Mouse (Mus musculus): ENCODE measurements around the gene CN725425. TPM values are rescaled to one million over a fixed set of nuclear protein-coding genes. Genes with fewer than 3 reads are reported as not detected.

Gene CN725425
- polyA plus RNA-seq, 1 experiment from 2014 or later = not detected

DNA sequence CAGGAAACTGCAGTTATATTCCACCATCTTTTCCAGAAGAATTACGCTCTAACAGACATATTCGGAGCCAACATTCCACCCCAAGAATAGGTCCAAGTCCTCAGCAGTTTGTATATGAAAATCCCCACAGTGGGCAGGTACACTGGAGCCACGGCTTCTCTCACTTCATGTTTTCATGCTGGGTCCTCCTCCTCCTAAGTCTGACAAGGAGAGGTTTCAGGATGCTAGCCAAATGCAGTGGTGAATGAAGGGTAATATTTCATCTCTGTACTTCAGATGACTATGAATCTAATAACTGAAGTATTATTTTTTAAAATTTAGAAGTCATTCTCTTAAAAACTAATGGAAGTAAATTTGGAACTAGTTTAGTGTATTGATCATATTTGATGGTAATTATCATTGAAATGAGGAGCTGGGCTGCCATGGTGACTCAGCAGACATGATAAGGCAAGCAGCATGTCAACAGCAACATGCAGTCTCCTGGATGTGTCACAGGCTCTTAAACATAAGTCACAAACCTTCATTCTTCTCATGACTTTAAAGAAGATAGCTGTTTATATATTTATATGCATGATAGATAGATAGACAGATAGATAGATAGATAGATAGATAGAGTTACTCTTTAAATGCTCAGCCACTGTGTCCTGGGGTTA is 41.5 kb downstream of the CN725425 start:
- Histone ChIP-seq H3K9me3 (no peaks in the 10 kb centered on the region), H3K4me3 (no peak overlapping the region), H3K4me2 (replicated peaks) (no peak overlapping the region)

DNA sequence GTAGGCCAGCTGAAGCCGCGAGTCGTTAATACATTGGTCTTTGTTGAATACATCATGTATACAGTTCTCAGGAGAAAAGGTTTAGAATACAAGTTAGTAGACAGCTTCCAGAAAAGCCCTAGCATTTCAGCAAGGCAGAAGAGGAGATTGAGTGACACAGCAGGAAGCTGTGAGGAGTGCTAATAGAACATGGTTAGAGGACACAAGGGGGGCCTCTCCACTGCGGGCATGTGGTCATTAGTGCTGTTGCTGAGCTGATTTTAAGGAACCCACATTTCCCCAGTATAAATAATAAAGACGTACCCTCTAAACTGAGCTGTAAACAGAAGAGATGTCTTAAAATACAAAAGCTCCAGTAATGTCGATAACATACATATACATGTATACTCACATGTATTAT is 51.5 kb downstream of the CN725425 start:
- Histone ChIP-seq H3K4me2 (replicated peaks) (no peak overlapping the region), H3K27ac (replicated peaks) (no peak overlapping the region), H3K9me3 (no peaks in the 10 kb centered on the region), H3K4me3 (no peak overlapping the region), H3K9ac (replicated peaks) (no peak overlapping the region), H3K4me1 (no peaks in the 10 kb centered on the region; the same call in 1 of the 2 replicates), H3K27me3 (no peaks in the 10 kb centered on the region), H3K36me3 (no peaks in the 10 kb centered on the region)
- WGBS = 78% methylated on average over 6 of the region's 6 CpGs
- ATAC-seq (ENCODE audit: low FRiP score, low read depth) = no peak

More for the DNA sequence above, 41.5 kb downstream of the CN725425 start:
- Histone ChIP-seq H3K36me3 (no peaks in the 10 kb centered on the region), H3K9ac (replicated peaks) (no peak overlapping the region), H3K27me3 (no peaks in the 10 kb centered on the region), H3K27ac (replicated peaks) (no peak overlapping the region), H3K4me1 (no peaks in the 10 kb centered on the region)
- no peak for ATAC-seq (ENCODE audit: low FRiP score, low read depth)
- WGBS = 84% methylated on average over 3 of the region's 3 CpGs

DNA sequence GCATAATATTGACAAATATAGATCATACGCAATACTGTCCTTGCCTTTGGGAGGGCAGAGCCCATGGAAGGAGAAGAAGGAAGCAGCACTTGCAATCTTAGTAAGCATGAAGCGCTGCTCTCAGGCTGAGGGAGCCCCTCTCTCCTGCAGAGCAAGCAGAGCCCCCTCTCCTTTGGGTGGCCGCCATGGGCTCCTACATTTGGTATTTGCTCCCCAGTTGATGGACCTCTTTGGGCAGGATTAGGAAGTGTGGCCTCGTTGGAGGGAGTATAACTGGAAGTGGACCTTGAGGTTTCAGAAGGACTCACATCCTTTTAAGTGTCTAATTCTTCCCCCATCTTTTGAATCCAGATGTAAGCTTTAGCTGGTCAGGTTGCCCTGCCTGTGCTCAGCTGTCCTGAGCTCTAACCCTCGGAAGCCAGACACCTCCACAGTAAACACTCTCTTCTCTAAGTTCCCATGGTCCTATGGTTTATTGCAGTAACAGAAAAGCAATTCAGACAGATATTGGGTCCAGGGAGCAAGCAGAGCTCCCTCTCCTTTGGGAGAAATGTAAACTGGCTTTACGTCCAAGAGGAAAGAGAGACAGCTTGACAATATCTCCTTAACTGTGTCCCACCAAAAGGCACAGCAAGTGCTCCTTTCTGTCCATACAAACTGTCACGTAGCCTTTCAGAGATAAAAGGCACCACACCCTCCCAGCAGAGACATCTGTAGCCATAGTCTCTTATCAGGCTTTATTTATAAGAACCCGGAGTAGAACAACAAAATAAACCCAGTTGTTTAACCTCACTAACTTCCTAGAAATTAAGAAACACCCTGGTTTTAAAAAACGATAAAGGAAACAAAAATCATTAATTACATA is 52.5 kb downstream of the CN725425 start:
- Histone ChIP-seq H3K36me3 (no peaks in the 10 kb centered on the region), H3K27me3 (no peaks in the 10 kb centered on the region), H3K9me3 (no peaks in the 10 kb centered on the region), H3K27ac (replicated peaks) (no peak overlapping the region), H3K4me2 (replicated peaks) (no peak overlapping the region), H3K9ac (replicated peaks) (no peak overlapping the region), H3K4me3 (no peak overlapping the region), H3K4me1 (no peaks in the 10 kb centered on the region; the same call in 1 of the 2 replicates)
- 70% methylated on average over 9 of the region's 9 CpGs for WGBS
- ATAC-seq (ENCODE audit: low FRiP score, low read depth) = no peak

DNA sequence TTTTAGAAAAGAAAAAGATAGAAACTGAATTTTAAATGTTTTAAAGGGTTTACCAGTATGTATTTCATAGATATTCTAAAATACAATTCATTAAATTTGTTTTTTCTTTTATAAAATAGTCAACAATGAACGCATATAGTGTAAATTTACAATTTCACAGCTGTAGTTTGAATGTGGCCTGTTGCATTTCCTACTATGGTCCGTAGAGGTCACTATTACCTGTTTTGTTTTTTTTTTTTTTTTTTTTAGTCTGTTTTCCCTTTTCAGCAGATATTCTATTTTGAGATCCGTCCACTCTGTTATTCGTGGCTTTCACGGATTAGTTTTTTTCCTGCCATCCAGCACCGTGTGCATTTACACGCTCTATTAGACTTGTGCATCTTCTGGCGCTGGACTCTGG is 53.7 kb downstream of the CN725425 start:
- no peak for ATAC-seq (ENCODE audit: low FRiP score, low read depth)

DNA sequence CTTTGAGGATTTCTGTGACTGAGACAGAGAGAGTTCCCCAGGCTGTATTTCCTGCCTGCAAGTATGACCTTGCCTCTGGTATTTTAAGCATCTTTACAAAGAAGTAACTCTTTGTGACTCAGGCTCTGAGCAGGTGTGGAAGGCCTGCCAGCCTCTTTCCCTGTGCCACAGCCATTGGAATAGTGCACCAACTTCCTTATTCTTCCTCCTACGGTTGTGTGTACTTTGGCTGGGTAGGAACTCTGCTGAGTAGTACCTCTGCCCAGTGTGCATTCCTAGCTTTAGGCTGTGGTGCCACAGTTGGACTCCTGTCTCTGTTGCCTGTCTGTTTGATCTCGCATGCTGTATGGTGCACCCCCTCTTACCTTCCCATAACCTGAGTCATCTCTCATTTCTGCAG is 56.0 kb downstream of the CN725425 start:
- H3K4me3 ChIP-seq = no peak overlapping the region
- H3K4me1 ChIP-seq = no peaks in the 10 kb centered on the region; the same call in 1 of the 2 replicates
- ATAC-seq (ENCODE audit: low FRiP score, low read depth) = no peak
- 91% methylated on average over 2 of the region's 2 CpGs for WGBS
- no peaks in the 10 kb centered on the region for H3K9me3 ChIP-seq
- no peaks in the 10 kb centered on the region for H3K27me3 ChIP-seq
- no peaks in the 10 kb centered on the region for H3K36me3 ChIP-seq
- no peak overlapping the region for H3K9ac ChIP-seq (replicated peaks)
- H3K4me2 ChIP-seq (replicated peaks) = no peak overlapping the region
- H3K27ac ChIP-seq (replicated peaks) = no peak overlapping the region

More for the DNA sequence above, 53.7 kb downstream of the CN725425 start:
- Histone ChIP-seq H3K27ac (replicated peaks) (no peak overlapping the region), H3K4me2 (replicated peaks) (no peak overlapping the region), H3K9ac (replicated peaks) (no peak overlapping the region), H3K9me3 (no peaks in the 10 kb centered on the region), H3K36me3 (no peaks in the 10 kb centered on the region), H3K4me3 (no peak overlapping the region), H3K27me3 (no peaks in the 10 kb centered on the region), H3K4me1 (no peaks in the 10 kb centered on the region; the same call in 1 of the 2 replicates)
- 56% methylated on average over 8 of the region's 8 CpGs for WGBS

DNA sequence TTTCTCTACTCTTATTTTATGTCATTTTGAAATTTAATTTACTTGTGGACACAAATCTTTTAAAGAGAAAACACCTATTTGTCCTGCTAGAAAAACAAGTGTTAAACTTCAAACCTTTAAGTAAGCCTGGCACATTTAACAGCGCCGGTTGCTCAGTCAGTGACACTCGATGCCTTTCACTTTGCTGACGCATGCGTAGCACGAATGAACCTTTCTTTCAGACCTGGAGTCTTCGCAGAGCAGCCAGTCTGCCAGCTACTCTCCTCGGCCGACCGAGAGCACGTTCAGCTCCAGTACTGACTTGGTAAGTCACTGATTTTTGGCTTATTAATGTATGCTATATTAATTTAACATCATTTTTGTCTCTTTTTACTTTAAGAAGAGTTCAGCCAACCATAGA is 57.8 kb downstream of the CN725425 start:
- no peak overlapping the region for H3K4me2 ChIP-seq (replicated peaks)
- no peak overlapping the region for H3K27ac ChIP-seq (replicated peaks)
- ATAC-seq (ENCODE audit: low FRiP score, low read depth) = no peak
- no peaks in the 10 kb centered on the region for H3K27me3 ChIP-seq
- no peak overlapping the region for H3K9ac ChIP-seq (replicated peaks)
- no peaks in the 10 kb centered on the region for H3K36me3 ChIP-seq
- H3K9me3 ChIP-seq = no peaks in the 10 kb centered on the region
- H3K4me1 ChIP-seq = no peaks in the 10 kb centered on the region
- 71% methylated on average over 11 of the region's 11 CpGs for WGBS
- no peak overlapping the region for H3K4me3 ChIP-seq

DNA sequence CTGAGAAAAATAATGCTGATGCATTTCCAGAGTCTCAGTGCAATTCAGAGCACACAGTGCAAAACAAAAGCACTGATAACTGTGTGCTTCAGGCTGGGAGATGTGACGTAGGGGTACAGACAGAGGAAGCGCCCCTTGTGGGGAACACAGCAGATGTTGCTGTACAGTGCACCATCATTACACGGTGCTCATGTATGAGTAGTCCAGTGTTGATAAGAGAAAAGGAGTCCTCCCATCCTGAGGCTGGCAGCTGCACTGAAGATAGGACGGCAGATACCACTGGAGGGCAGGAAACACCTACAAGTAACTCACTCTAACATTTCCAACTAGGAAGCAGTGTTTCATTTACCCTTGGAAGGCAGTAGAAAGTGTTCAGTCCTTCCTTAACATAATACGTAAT is 61.3 kb downstream of the CN725425 start:
- Histone ChIP-seq H3K9me3 (no peaks in the 10 kb centered on the region), H3K9ac (replicated peaks) (no peak overlapping the region), H3K27ac (replicated peaks) (no peak overlapping the region), H3K4me1 (no peaks in the 10 kb centered on the region), H3K27me3 (no peaks in the 10 kb centered on the region), H3K4me3 (no peak overlapping the region), H3K36me3 (no peaks in the 10 kb centered on the region), H3K4me2 (replicated peaks) (no peak overlapping the region)
- ATAC-seq (ENCODE audit: low FRiP score, low read depth) = no peak
- WGBS = 86% methylated on average over 5 of the region's 5 CpGs

DNA sequence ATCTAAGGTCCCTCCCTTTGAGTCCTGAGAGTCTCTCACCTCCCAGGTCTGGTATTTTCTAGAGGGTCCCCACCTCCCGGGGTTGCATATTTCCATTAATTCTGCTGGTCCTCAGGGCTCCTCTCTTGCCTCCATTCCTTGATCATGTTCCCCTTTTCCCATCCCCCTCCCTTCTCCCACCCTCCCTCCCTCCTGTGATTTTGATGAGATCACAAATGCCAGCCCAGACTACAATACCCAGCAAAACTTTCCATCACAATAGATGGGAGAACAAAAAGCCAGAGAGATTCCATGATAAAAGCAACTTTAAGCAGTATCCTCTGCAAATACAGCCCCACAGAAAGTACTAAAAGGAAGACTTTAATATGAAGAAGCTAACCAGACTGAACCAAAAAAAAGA is 64.6 kb downstream of the CN725425 start:
- Histone ChIP-seq H3K4me1 (no peaks in the 10 kb centered on the region), H3K27me3 (no peaks in the 10 kb centered on the region), H3K27ac (replicated peaks) (no peak overlapping the region), H3K4me3 (no peak overlapping the region), H3K9me3 (no peaks in the 10 kb centered on the region), H3K9ac (replicated peaks) (no peak overlapping the region), H3K4me2 (replicated peaks) (no peak overlapping the region), H3K36me3 (no peaks in the 10 kb centered on the region)
- ATAC-seq (ENCODE audit: low FRiP score, low read depth) = no peak
- 87% methylated on average over 1 of the region's 1 CpGs for WGBS

DNA sequence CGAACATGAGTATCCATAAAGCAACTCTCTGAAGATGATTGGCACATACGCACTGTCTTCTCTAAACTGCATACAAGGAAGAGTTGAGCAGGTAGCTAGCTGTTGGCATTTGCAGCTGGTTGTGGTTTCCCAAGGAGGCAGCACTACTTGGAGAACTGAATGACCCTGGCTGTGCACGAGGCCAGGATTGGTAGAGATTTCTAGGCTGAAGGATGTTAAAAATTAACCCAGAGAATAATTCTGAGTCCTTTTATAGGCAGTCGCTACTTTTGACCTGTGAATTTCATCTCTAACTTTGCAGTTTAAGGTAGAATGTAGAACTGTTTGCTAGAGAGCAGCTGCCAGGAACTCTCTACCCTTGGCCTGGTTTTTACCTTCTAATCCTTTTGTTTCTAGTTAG is 69.2 kb downstream of the CN725425 start:
- H3K4me1 ChIP-seq = no peaks in the 10 kb centered on the region
- no peak overlapping the region for H3K27ac ChIP-seq (replicated peaks)
- H3K4me3 ChIP-seq = no peak overlapping the region
- no peaks in the 10 kb centered on the region for H3K27me3 ChIP-seq
- WGBS = 91% methylated on average over 4 of the region's 4 CpGs
- H3K9me3 ChIP-seq = no peaks in the 10 kb centered on the region
- ATAC-seq (ENCODE audit: low FRiP score, low read depth) = no peak
- H3K4me2 ChIP-seq (replicated peaks) = no peak overlapping the region
- H3K36me3 ChIP-seq = no peaks in the 10 kb centered on the region
- H3K9ac ChIP-seq (replicated peaks) = no peak overlapping the region

DNA sequence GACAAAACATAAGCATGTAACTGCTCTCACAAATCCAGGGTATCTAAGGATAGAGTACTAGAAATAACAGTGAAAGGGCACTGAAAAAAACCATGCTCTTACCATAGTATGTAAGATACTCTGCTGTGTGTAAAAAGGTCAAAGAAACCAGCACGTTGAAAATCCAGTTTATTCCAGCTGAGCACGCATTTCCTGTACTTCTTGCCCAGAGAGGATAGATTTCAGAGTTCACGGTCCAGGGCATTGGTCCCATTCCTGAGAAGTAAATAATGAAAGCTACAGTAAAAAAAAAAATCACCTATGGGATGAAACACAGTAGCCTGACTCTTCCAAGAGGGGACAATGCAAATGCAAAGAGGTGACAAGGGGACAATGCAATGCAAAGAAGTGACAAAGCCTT is 76.7 kb downstream of the CN725425 start:
- no peak overlapping the region for H3K27ac ChIP-seq (replicated peaks)
- no peaks in the 10 kb centered on the region for H3K27me3 ChIP-seq
- no peak overlapping the region for H3K4me2 ChIP-seq (replicated peaks)
- 73% methylated on average over 3 of the region's 3 CpGs for WGBS
- no peak overlapping the region for H3K4me3 ChIP-seq
- ATAC-seq (ENCODE audit: low FRiP score, low read depth) = no peak
- H3K4me1 ChIP-seq = no peaks in the 10 kb centered on the region
- H3K9me3 ChIP-seq = no peaks in the 10 kb centered on the region
- H3K36me3 ChIP-seq = no peaks in the 10 kb centered on the region
- no peak overlapping the region for H3K9ac ChIP-seq (replicated peaks)

DNA sequence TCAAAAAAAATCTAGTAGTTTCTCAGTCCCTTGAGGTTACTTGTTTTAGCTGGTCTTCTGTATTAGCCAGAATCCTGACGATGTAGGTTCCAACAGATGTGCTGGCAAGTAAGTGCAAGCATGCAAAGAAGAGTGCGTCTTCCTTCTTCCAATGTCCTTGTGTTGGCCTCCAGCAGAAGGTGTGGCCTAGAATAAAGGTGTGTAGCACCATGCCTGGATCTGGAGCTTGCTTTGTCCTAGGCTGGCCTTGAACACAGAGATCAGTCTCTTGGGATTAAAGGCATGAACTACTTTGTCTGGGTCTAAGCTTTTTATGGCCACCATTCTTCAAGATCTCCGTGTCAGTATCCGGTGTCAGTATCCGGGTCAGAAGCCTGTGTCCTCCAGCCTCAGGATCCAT is 80.3 kb downstream of the CN725425 start:
- WGBS = 95% methylated on average over 5 of the region's 5 CpGs
- H3K9ac ChIP-seq (replicated peaks) = no peak overlapping the region
- no peak overlapping the region for H3K4me3 ChIP-seq
- no peaks in the 10 kb centered on the region for H3K36me3 ChIP-seq
- H3K27me3 ChIP-seq = no peaks in the 10 kb centered on the region
- ATAC-seq (ENCODE audit: low FRiP score, low read depth) = no peak
- no peaks in the 10 kb centered on the region for H3K4me1 ChIP-seq
- no peak overlapping the region for H3K27ac ChIP-seq (replicated peaks)
- no peaks in the 10 kb centered on the region for H3K9me3 ChIP-seq
- H3K4me2 ChIP-seq (replicated peaks) = no peak overlapping the region

DNA sequence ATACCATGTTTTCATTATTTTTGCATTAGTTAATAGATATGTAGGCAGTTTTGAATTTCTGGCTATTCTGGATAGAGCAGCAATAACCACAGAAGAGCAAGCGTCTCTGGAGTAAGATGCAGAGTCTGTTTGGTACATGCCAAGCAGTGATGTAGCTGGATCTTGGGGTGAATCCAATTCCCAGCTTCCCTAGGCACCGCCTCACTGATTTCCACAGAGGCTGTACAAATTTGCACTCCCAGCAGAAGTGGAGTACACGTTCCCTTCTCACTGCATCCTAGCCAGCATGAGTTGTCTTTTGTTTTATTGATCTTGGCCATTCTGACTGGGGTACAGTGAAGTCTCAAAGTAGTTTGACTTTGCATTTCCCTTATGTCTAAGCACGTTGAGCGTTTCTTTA is 82.2 kb downstream of the CN725425 start:
- Histone ChIP-seq H3K4me2 (replicated peaks) (no peak overlapping the region), H3K4me1 (no peaks in the 10 kb centered on the region), H3K9me3 (no peaks in the 10 kb centered on the region), H3K27ac (replicated peaks) (no peak overlapping the region), H3K27me3 (no peaks in the 10 kb centered on the region), H3K4me3 (no peak overlapping the region), H3K36me3 (no peaks in the 10 kb centered on the region), H3K9ac (replicated peaks) (no peak overlapping the region)
- ATAC-seq (ENCODE audit: low FRiP score, low read depth) = no peak
- WGBS = 93% methylated on average over 5 of the region's 5 CpGs

Measured in midbrain, embryonic 12.5 days (tissue).